In the genomic region with DNA sequence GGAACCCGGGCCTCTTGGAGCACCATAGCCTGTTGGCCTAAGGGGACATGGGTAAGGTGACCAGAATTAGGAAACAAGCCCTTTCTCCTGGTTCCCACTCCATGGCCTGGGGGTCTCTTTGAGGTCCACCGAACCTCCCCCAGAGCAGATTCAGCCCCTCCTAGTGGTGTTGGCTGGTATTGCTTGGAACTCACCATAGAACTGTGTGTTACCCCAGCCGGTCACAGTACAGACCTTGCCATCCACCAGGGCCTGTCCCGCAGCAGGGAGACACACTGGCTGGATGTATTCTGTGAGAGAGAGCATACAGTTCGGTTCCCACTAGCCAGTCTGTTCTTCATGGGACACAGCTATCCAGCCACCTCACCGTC, we compare ENCODE assay signal across 16 mouse cellular contexts. TPM values are rescaled to one million over a fixed set of nuclear protein-coding genes. Genes with fewer than 3 reads are reported as not detected.
DNase-seq lines count a peak whose midpoint lies in the region; ATAC-seq and TF ChIP-seq lines count a peak whose summit lies in the region.
"Had no signal": no experiment of that assay in that cellular context is flagged by ENCODE, and none has a peak within 500 bp of the region (broad histone marks: within the 10 kb centered on the region; RNA-seq: fewer than 3 reads in every experiment).

No protein-coding gene starts in this region.

- peak; percentile 18 for TF ChIP-seq CTCF in hindbrain, postnatal 0 days (IDR thresholded peaks at IDR 0.05; ENCODE audit: low read depth)
- TF ChIP-seq CTCF in lung, postnatal 0 days (IDR thresholded peaks at IDR 0.05) = peak; percentile 24
- TF ChIP-seq CTCF in ES-Bruce4 (IDR thresholded peaks at IDR 0.05; ENCODE audit: low read depth, low read length) = peak; percentile 13

- no peak for ATAC-seq in hindbrain, postnatal 0 days
- ATAC-seq in lung, postnatal 0 days = no peak
- no peak for ATAC-seq in monocyte, adult 5-6 weeks (replicated peaks; ENCODE audit: insufficient number of reproducible peaks, low FRiP score, low TSS enrichment, poor library complexity, severe bottlenecking)

- H3K9me3 ChIP-seq in hindbrain, postnatal 0 days (ENCODE audit: low read length) = no peaks in the 10 kb centered on the region
- H3K9me3 ChIP-seq in hindbrain, embryonic 10.5 days = peaks cover 3% of the 10 kb centered on the region; the same call in 1 of the 2 replicates
- no peaks in the 10 kb centered on the region for H3K9me3 ChIP-seq in lung, postnatal 0 days (ENCODE audit: low read length)
- no peaks in the 10 kb centered on the region for H3K9me3 ChIP-seq in ES-Bruce4 (replicated peaks; ENCODE audit: control insufficient read depth, insufficient read depth, low read length, poor library complexity, severe bottlenecking)
- H3K9me3 ChIP-seq: embryonic facial prominence, embryonic 13.5 days; forebrain, embryonic 12.5 days; limb, embryonic 10.5 days; lung, embryonic 15.5 days had no signal

- H3K27me3 ChIP-seq in hindbrain, postnatal 0 days (ENCODE audit: insufficient read depth, low read length) = no peaks in the 10 kb centered on the region
- no peaks in the 10 kb centered on the region for H3K27me3 ChIP-seq in hindbrain, embryonic 10.5 days (ENCODE audit: insufficient read depth, poor library complexity, severe bottlenecking)
- H3K27me3 ChIP-seq in lung, postnatal 0 days (replicated peaks; ENCODE audit: insufficient read depth, low read length) = no peaks in the 10 kb centered on the region
- no peaks in the 10 kb centered on the region for H3K27me3 ChIP-seq in ES-Bruce4 (ENCODE audit: control insufficient read depth, insufficient read depth, low read length, poor library complexity, severe bottlenecking)
- H3K27me3 ChIP-seq: embryonic facial prominence, embryonic 13.5 days; forebrain, embryonic 12.5 days; lung, embryonic 15.5 days had no signal

- 84% methylated on average over 6 of the region's 6 CpGs for WGBS in hindbrain, postnatal 0 days
- WGBS in hindbrain, embryonic 10.5 days = 86% methylated on average over 6 of the region's 6 CpGs
- 76% methylated on average over 6 of the region's 6 CpGs for WGBS in lung, postnatal 0 days

- H3K36me3 ChIP-seq in hindbrain, postnatal 0 days (ENCODE audit: insufficient read depth, low read length) = no peaks in the 10 kb centered on the region
- no peaks in the 10 kb centered on the region for H3K36me3 ChIP-seq in hindbrain, embryonic 10.5 days
- H3K36me3 ChIP-seq in lung, postnatal 0 days (ENCODE audit: insufficient read depth, low read length) = no peaks in the 10 kb centered on the region
- no peaks in the 10 kb centered on the region for H3K36me3 ChIP-seq in ES-Bruce4 (ENCODE audit: control insufficient read depth, insufficient read depth, low read length, poor library complexity, severe bottlenecking)
- H3K36me3 ChIP-seq: embryonic facial prominence, embryonic 13.5 days; forebrain, embryonic 12.5 days; limb, embryonic 10.5 days; lung, embryonic 15.5 days had no signal

- no peak for DNase-seq in hindbrain, postnatal 0 days (ENCODE audit: low spot score)
- DNase-seq in hindbrain, embryonic 10.5 days (ENCODE audit: low spot score) = no peak
- DNase-seq in lung, postnatal 0 days (ENCODE audit: low spot score) = no peak
- DNase-seq in lung, postnatal 14 days = no peak
- DNase-seq in induced T-regulatory cell, adult 2 months (ENCODE audit: low read depth) = peak; percentile 37
- DNase-seq: cerebellum, adult 11 months; heart, postnatal 14 days; kidney, postnatal 10 days had no signal

- no peak overlapping the region for H3K4me2 ChIP-seq in hindbrain, postnatal 0 days (ENCODE audit: low read depth, low read length)
- H3K4me2 ChIP-seq in lung, postnatal 0 days (replicated peaks; ENCODE audit: low read depth, low read length) = no peak overlapping the region
- H3K4me2 ChIP-seq: embryonic facial prominence, embryonic 13.5 days; forebrain, embryonic 12.5 days; lung, embryonic 15.5 days had no signal

- H3K27ac ChIP-seq in hindbrain, postnatal 0 days = no peak overlapping the region
- no peak overlapping the region for H3K27ac ChIP-seq in hindbrain, embryonic 10.5 days
- no peak overlapping the region for H3K27ac ChIP-seq in lung, postnatal 0 days (ENCODE audit: low read length)
- H3K27ac ChIP-seq in ES-Bruce4 (ENCODE audit: insufficient read depth, low read length) = no peak overlapping the region
- H3K27ac ChIP-seq: embryonic facial prominence, embryonic 13.5 days; forebrain, embryonic 12.5 days; limb, embryonic 10.5 days; lung, embryonic 15.5 days had no signal

- TF ChIP-seq EP300 in lung, postnatal 0 days (IDR thresholded peaks at IDR 0.05) = no peak
- TF ChIP-seq EP300 in ES-Bruce4 (IDR thresholded peaks at IDR 0.05; ENCODE audit: insufficient read depth, low read depth, low read length) = no peak

- H3K9ac ChIP-seq in hindbrain, postnatal 0 days (replicated peaks; ENCODE audit: low read length) = no peak overlapping the region
- no peak overlapping the region for H3K9ac ChIP-seq in lung, postnatal 0 days (replicated peaks; ENCODE audit: low read depth)
- H3K9ac ChIP-seq in ES-Bruce4 (ENCODE audit: low read depth, poor library complexity, severe bottlenecking) = no peak overlapping the region
- H3K9ac ChIP-seq: embryonic facial prominence, embryonic 13.5 days; forebrain, embryonic 12.5 days; lung, embryonic 15.5 days had no signal

- no peaks in the 10 kb centered on the region for H3K4me1 ChIP-seq in hindbrain, postnatal 0 days (ENCODE audit: insufficient read depth, low read length)
- peaks cover 5% of the 10 kb centered on the region; the same call in 1 of the 2 replicates for H3K4me1 ChIP-seq in hindbrain, embryonic 10.5 days (replicated peaks)
- H3K4me1 ChIP-seq in lung, postnatal 0 days (ENCODE audit: insufficient read depth, low read depth, low read length) = no peaks in the 10 kb centered on the region
- H3K4me1 ChIP-seq in ES-Bruce4 (ENCODE audit: control insufficient read depth, insufficient read depth, low read length) = no peaks in the 10 kb centered on the region

- no peak overlapping the region for H3K4me3 ChIP-seq in hindbrain, postnatal 0 days (ENCODE audit: low read length)
- no peak overlapping the region for H3K4me3 ChIP-seq in hindbrain, embryonic 10.5 days
- no peak overlapping the region for H3K4me3 ChIP-seq in lung, postnatal 0 days (ENCODE audit: low read depth, low read length)
- no peak overlapping the region for H3K4me3 ChIP-seq in ES-Bruce4 (ENCODE audit: low read depth, low read length)
- H3K4me3 ChIP-seq: embryonic facial prominence, embryonic 13.5 days; forebrain, embryonic 12.5 days; limb, embryonic 10.5 days; lung, embryonic 15.5 days; megakaryocyte, embryonic 14.5 days had no signal

- no peak for TF ChIP-seq POLR2A in ES-Bruce4 (IDR thresholded peaks at IDR 0.05; ENCODE audit: insufficient read depth, low read length)

RNA-seq across cellular contexts. Expression of gene Hpn, which starts 15.5 kb away (rescaled TPM):
- total RNA-seq in hindbrain, postnatal 0 days (2014; rRNA removed) = not detected in 2 replicates
- polyA plus RNA-seq in hindbrain, postnatal 0 days (2015; fragmentation: Nextera tagmentation; extraction: Ambion mirVana) = 0.88 and 1.3 TPM in 2 replicates
- polyA plus RNA-seq in hindbrain, embryonic 10.5 days (2016; fragmentation: Nextera tagmentation; extraction: Ambion mirVana) = 3.0 and 4.5 TPM in 2 replicates
- 19.5 and 20.5 TPM in 2 replicates for polyA plus RNA-seq in lung, postnatal 0 days (2015; fragmentation: Nextera tagmentation; extraction: Ambion mirVana)
- 27.6 and 28.7 TPM in 2 replicates for polyA plus RNA-seq in ES-Bruce4 (2011; ENCODE audit: insufficient read depth, insufficient read length, low read depth, missing spikeins)
- 0.49 to 1.9 TPM (median 0.57 TPM) in 3 replicates for total RNA-seq in monocyte, adult 5-6 weeks (2017)

RNA-seq across cellular contexts. Expression of gene Fxyd3, which starts 23.1 kb away (rescaled TPM):
- not detected in 2 replicates for total RNA-seq in hindbrain, postnatal 0 days (2014; rRNA removed)
- polyA plus RNA-seq in hindbrain, postnatal 0 days (2015; fragmentation: Nextera tagmentation; extraction: Ambion mirVana) = 1.2 and 1.5 TPM in 2 replicates
- polyA plus RNA-seq in hindbrain, embryonic 10.5 days (2016; fragmentation: Nextera tagmentation; extraction: Ambion mirVana) = 7.9 and 10.8 TPM in 2 replicates
- 76.1 and 78.1 TPM in 2 replicates for polyA plus RNA-seq in lung, postnatal 0 days (2015; fragmentation: Nextera tagmentation; extraction: Ambion mirVana)
- polyA plus RNA-seq in ES-Bruce4 (2011; ENCODE audit: insufficient read depth, insufficient read length, low read depth, missing spikeins) = 1.9 TPM in 1 of 2 replicates, not detected in the other
- 0.29 TPM in 1 of 3 replicates, not detected in the others for total RNA-seq in monocyte, adult 5-6 weeks (2017)
- total RNA-seq: neutrophil, adult 5-6 weeks had no signal

RNA-seq across cellular contexts. Expression of gene Scn1b, which starts 27.2 kb away (rescaled TPM):
- 65.7 and 69.5 TPM in 2 replicates for total RNA-seq in hindbrain, postnatal 0 days (2014; rRNA removed)
- 44.3 and 46.0 TPM in 2 replicates for polyA plus RNA-seq in hindbrain, postnatal 0 days (2015; fragmentation: Nextera tagmentation; extraction: Ambion mirVana)
- 1.2 and 1.3 TPM in 2 replicates for polyA plus RNA-seq in hindbrain, embryonic 10.5 days (2016; fragmentation: Nextera tagmentation; extraction: Ambion mirVana)
- 4.5 and 4.9 TPM in 2 replicates for polyA plus RNA-seq in lung, postnatal 0 days (2015; fragmentation: Nextera tagmentation; extraction: Ambion mirVana)
- 26.1 and 27.5 TPM in 2 replicates for polyA plus RNA-seq in ES-Bruce4 (2011; ENCODE audit: insufficient read depth, insufficient read length, low read depth, missing spikeins)
- 3.0 to 4.3 TPM (median 4.1 TPM) in 3 replicates for total RNA-seq in monocyte, adult 5-6 weeks (2017)
- total RNA-seq: neutrophil, adult 5-6 weeks had no signal

RNA-seq across cellular contexts. Expression of gene Lgi4, which starts 40.5 kb away (rescaled TPM):
- total RNA-seq in hindbrain, postnatal 0 days (2014; rRNA removed) = 1.9 and 5.9 TPM in 2 replicates
- polyA plus RNA-seq in hindbrain, postnatal 0 days (2015; fragmentation: Nextera tagmentation; extraction: Ambion mirVana) = 1.2 and 1.3 TPM in 2 replicates
- polyA plus RNA-seq in hindbrain, embryonic 10.5 days (2016; fragmentation: Nextera tagmentation; extraction: Ambion mirVana) = 2.3 and 6.3 TPM in 2 replicates
- polyA plus RNA-seq in lung, postnatal 0 days (2015; fragmentation: Nextera tagmentation; extraction: Ambion mirVana) = 0.20 and 0.27 TPM in 2 replicates
- polyA plus RNA-seq in ES-Bruce4 (2011; ENCODE audit: insufficient read depth, insufficient read length, low read depth, missing spikeins) = 0.88 TPM in 1 of 2 replicates, not detected in the other
- 0.21 to 0.49 TPM (median 0.38 TPM) in 3 replicates for total RNA-seq in monocyte, adult 5-6 weeks (2017)

RNA-seq across cellular contexts. Expression of gene Fxyd1, which starts 42.6 kb away (rescaled TPM):
- 24.0 and 26.5 TPM in 2 replicates for total RNA-seq in hindbrain, postnatal 0 days (2014; rRNA removed)
- 129 and 150 TPM in 2 replicates for polyA plus RNA-seq in hindbrain, postnatal 0 days (2015; fragmentation: Nextera tagmentation; extraction: Ambion mirVana)
- 14.0 and 17.1 TPM in 2 replicates for polyA plus RNA-seq in hindbrain, embryonic 10.5 days (2016; fragmentation: Nextera tagmentation; extraction: Ambion mirVana)
- polyA plus RNA-seq in lung, postnatal 0 days (2015; fragmentation: Nextera tagmentation; extraction: Ambion mirVana) = 175 and 211 TPM in 2 replicates
- 2.1 TPM in 2 replicates for polyA plus RNA-seq in ES-Bruce4 (2011; ENCODE audit: insufficient read depth, insufficient read length, low read depth, missing spikeins)
- total RNA-seq in monocyte, adult 5-6 weeks (2017) = not detected in 3 replicates
- total RNA-seq: neutrophil, adult 5-6 weeks had no signal
